1 mouse cellular context compared by ENCODE assay signal in the genomic region with DNA sequence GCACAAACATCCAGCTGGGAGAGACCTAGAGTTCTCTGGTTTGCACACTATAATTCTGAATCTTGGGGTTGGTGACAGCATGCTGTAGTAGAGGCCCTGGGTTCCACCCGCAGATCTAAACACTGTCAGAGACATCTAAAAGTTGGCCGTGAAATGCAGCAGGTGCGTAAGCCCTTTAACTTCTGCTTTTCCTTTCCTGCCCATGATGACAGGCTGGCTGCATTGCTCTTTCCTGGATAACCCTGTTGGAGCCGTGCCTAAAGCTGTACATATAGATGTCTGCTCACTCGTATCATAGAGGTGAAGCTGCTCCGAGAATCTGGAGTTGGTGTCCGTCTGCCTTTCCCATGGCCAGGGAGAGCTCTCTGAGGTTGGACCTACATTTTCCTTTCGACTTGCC.
TF ChIP-seq lines count a peak whose summit lies in the region.

No protein-coding gene starts in this region.

TF ChIP-seq in MEL, 35 proteins besides CTCF, POLR2A, EP300 and RAD21 (continued from another document):
- TF ChIP-seq ETS1 (IDR thresholded peaks at IDR 0.05; ENCODE audit: low read depth, low read length) (no peak), GATA1 (IDR thresholded peaks at IDR 0.05; ENCODE audit: low read depth, low read length) (no peak), SMC3 (IDR thresholded peaks at IDR 0.05; ENCODE audit: low read depth, low read length) (no peak)
TF ChIP-seq in MEL: peak in this region for 0.
